Mouse (Mus musculus): ENCODE measurements around the gene Arhgap45.

DNA sequence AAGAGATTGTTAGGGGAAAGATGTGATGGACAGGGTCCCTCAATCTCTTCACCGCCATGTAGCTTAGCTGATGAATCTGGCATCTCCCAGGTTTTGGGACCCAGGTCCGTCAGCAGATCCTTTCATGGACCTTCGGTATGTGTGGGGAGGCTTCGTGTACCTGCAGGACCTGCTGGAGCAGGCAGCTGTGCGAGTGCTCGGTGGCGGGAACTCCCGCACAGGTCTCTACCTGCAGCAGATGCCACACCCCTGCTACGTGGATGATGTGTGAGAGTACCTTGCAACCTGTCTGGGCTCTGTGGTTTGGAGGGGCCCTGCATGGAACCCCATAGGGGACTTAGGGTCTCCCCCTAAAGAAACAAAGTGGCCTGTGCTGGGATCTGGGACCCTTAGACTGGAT, 14.5 kb upstream of the Arhgap45 start:
- TF ChIP-seq CTCF (IDR thresholded peaks at IDR 0.05; ENCODE audit: low read depth) = no peak
- no peak for TF ChIP-seq EP300 (optimal IDR thresholded peaks at IDR 0.05)

Measured in stomach, postnatal 0 days (tissue).